Mouse (Mus musculus): Measurements from ENCODE around the gene Aifm1. TPM values are rescaled to one million over a fixed set of nuclear protein-coding genes. Genes with fewer than 3 reads are reported as not detected.
A peak's percentile ranks its signal among the peaks of the same experiment; 100 is the strongest.

Gene Aifm1
- polyA plus RNA-seq (2016; fragmentation: Nextera tagmentation; extraction: Ambion mirVana) = 58.1 and 60.1 TPM in 2 replicates

DNA sequence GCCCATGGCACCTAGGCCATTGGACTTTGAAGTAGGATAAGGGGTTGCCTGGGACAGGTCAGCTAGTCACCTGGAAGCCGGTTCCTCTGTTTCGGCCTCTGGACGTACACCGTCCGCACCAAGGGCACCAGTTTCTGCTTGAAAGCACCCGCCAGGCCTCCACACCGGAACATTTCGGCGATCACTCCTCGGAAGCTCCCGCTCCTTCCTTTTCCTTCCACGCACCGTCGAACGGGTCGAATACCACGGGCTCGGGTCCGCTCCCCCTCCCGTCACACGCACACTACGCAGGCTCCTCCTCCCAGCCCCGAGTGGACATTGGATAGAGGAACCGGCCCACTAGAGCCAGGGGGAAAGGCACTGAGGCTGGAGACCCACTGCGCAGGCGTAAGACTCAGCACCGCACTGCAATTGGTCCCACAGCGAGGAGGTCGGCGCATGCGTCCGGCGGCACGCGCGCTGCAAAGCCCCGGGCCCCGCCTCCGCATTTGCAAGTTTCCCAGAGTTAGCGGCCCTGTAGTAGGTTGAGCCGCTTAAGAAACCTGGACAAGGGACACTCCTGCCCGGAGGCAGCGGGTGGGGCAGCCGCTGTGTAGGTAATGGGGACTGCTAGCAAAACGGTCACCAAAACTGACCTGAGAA lies at the start of gene Aifm1:
TSS of gene Aifm1 (minus strand) at position 398 of the 642 bp plus-strand sequence.
- ATAC-seq (ENCODE audit: low FRiP score) = peak; percentile 99
- Histone ChIP-seq H3K4me2 (replicated peaks) (peak within 1 kb of the TSS; percentile 53), H3K36me3 (no peaks in the 10 kb centered on the region), H3K4me3 (peak within 1 kb of the TSS; percentile 51), H3K4me1 (peaks cover 7% of the 10 kb centered on the region), H3K27ac (no peak within 1 kb of the TSS), H3K9ac (peak within 1 kb of the TSS; percentile 65), H3K27me3 (no peaks in the 10 kb centered on the region), H3K9me3 (replicated peaks) (no peaks in the 10 kb centered on the region)
- WGBS = 21% methylated on average over 44 of the region's 45 CpGs

DNA sequence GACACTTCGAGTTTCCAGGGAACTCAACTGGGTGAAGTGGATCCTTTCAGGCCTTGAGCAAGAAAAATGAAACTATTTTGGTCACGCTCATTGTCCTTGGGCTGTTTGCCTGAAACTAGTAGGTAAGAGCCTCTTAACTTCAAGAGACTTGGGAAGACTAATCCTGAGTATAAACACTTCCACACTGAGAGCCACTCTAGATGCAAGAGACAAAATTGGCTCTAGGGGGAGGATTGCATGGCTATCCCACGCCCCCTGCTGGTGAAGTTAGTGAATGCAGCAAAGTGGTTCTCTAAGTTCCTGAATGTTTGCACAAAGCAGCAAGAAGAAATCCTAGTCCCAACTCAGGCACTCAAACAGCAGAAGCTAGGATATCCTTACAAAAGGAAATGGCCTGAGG lies 18.8 kb upstream of the Aifm1 start:
- no peaks in the 10 kb centered on the region for H3K36me3 ChIP-seq
- H3K4me2 ChIP-seq (replicated peaks) = no peak overlapping the region
- H3K4me3 ChIP-seq = no peak overlapping the region
- no peak overlapping the region for H3K9ac ChIP-seq
- 42% methylated on average over 3 of the region's 3 CpGs for WGBS
- no peaks in the 10 kb centered on the region for H3K27me3 ChIP-seq
- no peaks in the 10 kb centered on the region for H3K4me1 ChIP-seq
- no peak overlapping the region for H3K27ac ChIP-seq
- H3K9me3 ChIP-seq (replicated peaks) = no peaks in the 10 kb centered on the region
- ATAC-seq (ENCODE audit: low FRiP score) = no peak

DNA sequence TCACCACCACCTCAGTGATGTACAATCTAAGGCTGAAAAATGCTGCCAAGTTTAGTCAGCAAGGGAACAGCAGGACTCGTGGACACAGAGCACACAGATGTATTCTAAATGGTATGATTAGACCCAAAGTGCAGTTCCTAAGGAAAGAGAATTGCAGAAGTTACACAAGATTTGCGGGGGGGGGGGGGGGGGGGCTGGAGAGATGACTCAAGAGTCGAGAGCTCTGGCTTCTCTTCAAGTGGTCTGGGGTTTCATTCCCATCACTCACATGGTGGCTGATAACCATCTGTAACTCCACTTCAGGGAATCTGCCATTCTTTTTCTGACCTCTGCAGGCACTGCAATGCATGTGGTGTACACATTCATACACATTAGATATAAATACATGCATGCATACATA lies 13.1 kb upstream of the Aifm1 start:
- no peaks in the 10 kb centered on the region for H3K9me3 ChIP-seq (replicated peaks)
- no peaks in the 10 kb centered on the region for H3K27me3 ChIP-seq
- no peak overlapping the region for H3K9ac ChIP-seq
- no peak overlapping the region for H3K27ac ChIP-seq
- no peaks in the 10 kb centered on the region for H3K36me3 ChIP-seq
- no peak for ATAC-seq (ENCODE audit: low FRiP score)
- H3K4me3 ChIP-seq = no peak overlapping the region
- no peak overlapping the region for H3K4me2 ChIP-seq (replicated peaks)
- H3K4me1 ChIP-seq = peaks cover 9% of the 10 kb centered on the region; the same call in 1 of the 2 replicates
- 89% methylated on average over 1 of the region's 3 CpGs for WGBS

DNA sequence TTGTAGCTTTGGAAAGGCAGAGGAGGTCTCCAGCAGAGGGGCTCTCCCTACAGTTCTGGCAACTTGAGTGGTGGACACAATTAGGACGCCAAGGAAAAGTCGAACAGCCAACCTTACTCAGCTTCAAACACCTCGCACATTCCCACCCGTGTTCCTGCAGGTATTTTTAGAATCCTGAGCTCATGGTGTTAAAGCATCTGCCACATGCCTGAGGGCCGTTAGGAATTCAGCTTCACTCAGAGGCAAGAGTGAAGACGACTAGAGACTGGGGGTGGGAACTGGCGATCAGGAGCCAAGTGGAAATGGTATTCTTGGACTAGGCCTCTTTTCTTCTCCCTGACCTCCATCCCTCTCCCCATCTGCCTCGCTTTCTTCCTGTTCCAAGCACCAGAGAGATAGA lies 12.5 kb upstream of the Aifm1 start:
- H3K4me1 ChIP-seq = peaks cover 9% of the 10 kb centered on the region; the same call in 1 of the 2 replicates
- no peak overlapping the region for H3K9ac ChIP-seq
- no peak overlapping the region for H3K4me2 ChIP-seq (replicated peaks)
- H3K9me3 ChIP-seq (replicated peaks) = no peaks in the 10 kb centered on the region
- no peak overlapping the region for H3K27ac ChIP-seq
- no peak for ATAC-seq (ENCODE audit: low FRiP score)
- no peaks in the 10 kb centered on the region for H3K36me3 ChIP-seq
- WGBS = 66% methylated on average over 8 of the region's 8 CpGs
- H3K4me3 ChIP-seq = no peak overlapping the region
- no peaks in the 10 kb centered on the region for H3K27me3 ChIP-seq

DNA sequence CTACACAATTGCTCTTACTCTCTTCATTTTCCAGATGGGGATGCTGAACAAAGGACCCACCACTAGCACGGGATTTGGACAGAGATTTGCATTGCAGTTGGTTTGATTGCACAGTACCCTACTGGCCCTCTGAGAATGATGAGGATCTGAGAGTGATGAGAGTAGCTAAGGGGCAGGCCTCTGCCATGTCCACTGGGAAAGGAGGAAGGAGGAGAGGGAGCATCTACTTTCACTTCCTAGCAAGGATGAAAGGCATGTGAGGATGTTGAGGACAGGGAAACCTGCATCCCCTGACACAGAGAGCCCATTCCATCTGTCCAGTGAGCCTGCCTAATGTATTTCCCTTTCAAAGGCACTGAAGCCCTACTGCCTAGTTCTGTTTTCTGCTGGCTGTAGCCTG lies 12.0 kb upstream of the Aifm1 start:
- 68% methylated on average over 1 of the region's 1 CpGs for WGBS
- no peak overlapping the region for H3K9ac ChIP-seq
- H3K4me2 ChIP-seq (replicated peaks) = no peak overlapping the region
- no peaks in the 10 kb centered on the region for H3K27me3 ChIP-seq
- no peaks in the 10 kb centered on the region for H3K36me3 ChIP-seq
- H3K4me3 ChIP-seq = no peak overlapping the region
- H3K27ac ChIP-seq = no peak overlapping the region
- no peaks in the 10 kb centered on the region for H3K9me3 ChIP-seq (replicated peaks)
- ATAC-seq (ENCODE audit: low FRiP score) = no peak
- peaks cover 9% of the 10 kb centered on the region; the same call in 1 of the 2 replicates for H3K4me1 ChIP-seq

DNA sequence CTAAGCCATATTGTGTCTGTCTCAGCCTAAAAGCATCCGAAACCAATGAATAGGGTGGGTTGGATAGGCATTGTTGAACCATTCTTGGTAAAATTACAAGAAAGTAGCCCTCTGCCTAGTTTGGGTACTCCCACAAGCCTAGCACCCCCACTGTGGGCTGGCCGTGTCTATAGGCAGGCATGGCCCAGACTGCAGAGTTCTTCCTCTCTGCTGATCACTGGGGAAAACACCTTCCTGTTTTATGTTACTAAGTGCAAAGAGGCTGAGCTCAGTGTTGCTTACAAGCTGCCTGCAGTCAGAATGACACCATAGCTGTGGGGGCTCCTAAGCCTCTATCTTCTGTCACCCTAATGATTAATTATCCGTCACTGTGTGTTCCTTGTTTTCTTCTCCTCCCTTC lies 10.1 kb upstream of the Aifm1 start:
- Histone ChIP-seq H3K4me2 (replicated peaks) (peak overlapping the region; percentile 22; the same call in 1 of the 2 replicates), H3K27me3 (no peaks in the 10 kb centered on the region), H3K9me3 (replicated peaks) (no peaks in the 10 kb centered on the region), H3K36me3 (no peaks in the 10 kb centered on the region), H3K9ac (no peak overlapping the region), H3K27ac (no peak overlapping the region), H3K4me1 (peaks cover 9% of the 10 kb centered on the region; the same call in 1 of the 2 replicates), H3K4me3 (no peak overlapping the region)
- WGBS = 66% methylated on average over 3 of the region's 3 CpGs
- no peak for ATAC-seq (ENCODE audit: low FRiP score)

DNA sequence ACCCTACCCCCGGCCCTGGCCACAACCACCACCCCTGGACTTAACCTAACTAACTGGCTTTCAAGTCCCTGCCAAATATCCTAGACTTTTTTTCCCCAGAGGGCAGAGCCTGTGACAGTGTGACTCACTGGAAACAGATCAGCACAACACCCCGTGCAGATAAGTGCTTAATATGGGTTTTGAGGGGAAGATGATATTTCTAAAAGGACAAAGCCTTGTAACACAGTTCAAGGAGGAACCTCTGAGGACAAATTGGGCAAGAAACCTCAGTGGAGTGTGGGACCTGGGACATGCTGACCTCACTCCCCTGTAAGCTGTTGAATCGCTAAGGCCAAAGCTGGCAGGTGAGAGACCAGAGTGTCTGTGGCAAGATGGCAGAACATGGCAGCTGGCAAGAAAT lies 8.3 kb upstream of the Aifm1 start:
- Histone ChIP-seq H3K4me2 (replicated peaks) (peak overlapping the region; percentile 67), H3K9me3 (replicated peaks) (no peaks in the 10 kb centered on the region), H3K4me1 (peaks cover 9% of the 10 kb centered on the region; the same call in 1 of the 2 replicates), H3K36me3 (no peaks in the 10 kb centered on the region), H3K27ac (no peak overlapping the region), H3K9ac (no peak overlapping the region), H3K27me3 (no peaks in the 10 kb centered on the region), H3K4me3 (no peak overlapping the region)
- no peak for ATAC-seq (ENCODE audit: low FRiP score)
- 84% methylated on average over 3 of the region's 3 CpGs for WGBS

DNA sequence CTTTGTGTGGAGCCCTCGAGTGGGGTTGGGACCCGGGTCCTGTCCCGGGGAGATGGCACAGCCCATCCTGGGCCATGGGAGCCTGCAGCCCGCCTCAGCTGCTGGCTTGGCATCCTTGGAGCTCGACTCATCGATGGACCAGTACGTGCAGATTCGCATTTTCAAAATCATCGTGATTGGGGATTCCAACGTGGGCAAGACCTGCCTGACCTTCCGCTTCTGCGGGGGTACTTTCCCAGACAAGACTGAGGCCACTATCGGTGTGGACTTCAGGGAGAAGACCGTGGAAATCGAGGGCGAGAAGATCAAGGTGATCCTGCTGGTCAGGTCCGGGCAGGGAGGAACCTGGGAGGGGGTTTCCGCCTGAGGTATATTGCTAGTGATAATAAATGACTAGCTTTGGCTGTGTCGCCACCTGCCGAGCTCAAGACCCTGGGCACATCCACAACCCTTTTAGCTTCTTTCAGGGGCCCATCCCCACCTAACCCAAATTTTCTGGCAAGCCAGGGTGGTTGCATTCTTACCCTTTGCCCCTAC lies 6.3 kb upstream of the Aifm1 start:
- Histone ChIP-seq H3K36me3 (no peaks in the 10 kb centered on the region), H3K4me3 (peak overlapping the region; percentile 50), H3K4me1 (peaks cover 9% of the 10 kb centered on the region; the same call in 1 of the 2 replicates), H3K4me2 (replicated peaks) (peak overlapping the region; percentile 67), H3K9ac (peak overlapping the region; percentile 68), H3K9me3 (replicated peaks) (no peaks in the 10 kb centered on the region), H3K27ac (peak overlapping the region; percentile 92), H3K27me3 (no peaks in the 10 kb centered on the region)
- WGBS = 31% methylated on average over 20 of the region's 20 CpGs
- no peak for ATAC-seq (ENCODE audit: low FRiP score)

DNA sequence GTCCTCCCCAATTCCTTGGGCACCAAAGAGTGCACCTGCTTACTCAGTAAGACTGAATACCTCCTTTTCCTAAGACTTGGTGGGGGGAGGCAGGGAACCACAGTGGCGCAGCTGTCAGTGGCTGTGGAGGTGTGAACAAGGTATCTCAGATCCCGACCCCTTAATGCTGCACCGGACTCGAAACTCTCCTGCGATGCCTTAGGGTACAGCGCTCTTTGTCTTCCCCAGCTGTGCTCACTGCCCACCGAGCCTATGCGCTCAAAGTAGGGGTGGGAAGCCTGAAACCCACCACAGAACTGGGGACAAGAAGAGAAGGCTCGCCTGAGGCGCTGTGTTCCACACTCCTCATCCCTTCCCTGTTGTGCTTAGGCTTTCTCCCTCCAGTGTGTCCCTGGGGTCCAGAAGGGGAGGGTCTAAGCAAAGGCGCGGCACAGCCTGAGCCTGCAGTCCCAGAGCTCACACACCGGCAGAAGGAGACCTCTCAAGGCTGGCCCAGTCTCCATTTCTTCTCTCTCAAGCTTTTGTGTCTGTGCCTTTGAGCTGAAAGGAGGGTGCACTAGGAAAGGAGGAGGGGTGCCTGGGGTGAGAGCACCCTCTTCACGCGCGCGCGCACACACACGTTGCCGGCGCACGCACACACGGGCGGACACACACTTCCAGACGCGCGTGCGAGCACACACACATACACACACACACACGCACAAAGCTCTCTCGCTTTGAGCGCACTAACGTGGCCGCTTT lies 5.6 kb upstream of the Aifm1 start, which contains the start of gene Rab33a:
TSS of gene Rab33a (plus strand) at position 478 of the 741 bp plus-strand sequence.
- no peaks in the 10 kb centered on the region for H3K27me3 ChIP-seq
- H3K4me1 ChIP-seq = peaks cover 9% of the 10 kb centered on the region; the same call in 1 of the 2 replicates
- WGBS = 17% methylated on average over 33 of the region's 33 CpGs
- peak within 1 kb of the TSS; percentile 67 for H3K4me2 ChIP-seq (replicated peaks)
- H3K9me3 ChIP-seq (replicated peaks) = no peaks in the 10 kb centered on the region
- ATAC-seq (ENCODE audit: low FRiP score) = peak; percentile 86
- peak within 1 kb of the TSS; percentile 68 for H3K9ac ChIP-seq
- H3K36me3 ChIP-seq = no peaks in the 10 kb centered on the region
- H3K27ac ChIP-seq = peak within 1 kb of the TSS; percentile 92
- H3K4me3 ChIP-seq = peak within 1 kb of the TSS; percentile 50

DNA sequence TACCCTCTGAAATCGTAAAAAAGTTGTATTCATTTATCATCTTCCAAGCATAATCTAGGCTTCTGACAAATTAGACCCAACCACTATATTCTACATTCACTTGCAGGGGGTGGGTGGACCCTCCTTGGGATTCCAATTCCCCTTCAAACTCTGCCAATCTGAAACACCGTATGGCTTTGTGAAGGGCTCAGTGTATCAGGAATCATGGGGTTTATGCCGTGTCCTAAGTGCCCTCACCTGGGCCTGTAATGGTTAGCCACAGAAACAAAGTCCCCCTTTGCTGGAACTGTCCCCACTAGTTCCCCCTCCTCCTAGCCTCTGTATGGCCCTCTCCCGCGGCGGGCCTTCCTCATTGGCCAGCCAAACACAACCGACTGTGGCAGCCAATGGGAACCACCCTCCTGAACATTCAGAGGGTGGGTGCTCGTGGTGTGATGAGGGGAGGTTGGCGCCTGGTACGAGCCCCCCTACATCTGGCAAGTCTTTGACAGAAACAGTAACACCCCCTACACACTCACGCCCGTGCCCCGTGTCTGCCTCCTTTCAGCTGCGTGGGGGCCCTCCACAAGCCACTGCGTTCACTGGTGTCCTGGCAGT lies 4.9 kb upstream of the Aifm1 start:
- WGBS = 32% methylated on average over 15 of the region's 15 CpGs
- H3K27ac ChIP-seq = peak overlapping the region; percentile 92
- H3K9me3 ChIP-seq (replicated peaks) = no peaks in the 10 kb centered on the region
- peak overlapping the region; percentile 67 for H3K4me2 ChIP-seq (replicated peaks)
- H3K9ac ChIP-seq = peak overlapping the region; percentile 68
- peak overlapping the region; percentile 50 for H3K4me3 ChIP-seq
- H3K36me3 ChIP-seq = no peaks in the 10 kb centered on the region
- no peaks in the 10 kb centered on the region for H3K27me3 ChIP-seq
- H3K4me1 ChIP-seq = peaks cover 9% of the 10 kb centered on the region; the same call in 1 of the 2 replicates
- ATAC-seq (ENCODE audit: low FRiP score) = peak; percentile 94

DNA sequence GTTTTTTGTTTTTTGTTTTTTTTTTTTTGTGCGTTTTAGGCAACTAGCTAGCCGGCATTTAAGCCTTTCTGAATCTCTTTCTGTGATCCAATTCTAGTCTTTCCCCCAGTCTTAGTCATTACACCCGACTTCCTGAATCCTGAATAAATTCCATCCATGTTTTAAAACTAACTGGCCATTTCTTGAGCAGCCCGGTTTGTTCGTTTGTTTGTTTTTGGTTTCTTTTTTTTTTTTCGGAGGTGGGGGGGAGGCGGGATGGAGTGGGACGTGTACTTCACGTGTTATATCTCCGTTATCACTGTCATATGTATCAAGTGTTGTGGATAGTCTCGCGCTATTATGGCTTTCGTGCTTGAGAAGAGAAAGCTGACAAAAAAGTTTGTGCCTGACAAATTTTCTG lies 461 bp upstream of the Aifm1 start:
- ATAC-seq (ENCODE audit: low FRiP score) = no peak
- Histone ChIP-seq H3K4me2 (replicated peaks) (peak overlapping the region; percentile 53), H3K27me3 (no peaks in the 10 kb centered on the region), H3K36me3 (no peaks in the 10 kb centered on the region), H3K9ac (no peak overlapping the region), H3K4me3 (peak overlapping the region; percentile 51), H3K4me1 (peaks cover 7% of the 10 kb centered on the region), H3K9me3 (replicated peaks) (no peaks in the 10 kb centered on the region), H3K27ac (no peak overlapping the region)
- 26% methylated on average over 13 of the region's 13 CpGs for WGBS

DNA sequence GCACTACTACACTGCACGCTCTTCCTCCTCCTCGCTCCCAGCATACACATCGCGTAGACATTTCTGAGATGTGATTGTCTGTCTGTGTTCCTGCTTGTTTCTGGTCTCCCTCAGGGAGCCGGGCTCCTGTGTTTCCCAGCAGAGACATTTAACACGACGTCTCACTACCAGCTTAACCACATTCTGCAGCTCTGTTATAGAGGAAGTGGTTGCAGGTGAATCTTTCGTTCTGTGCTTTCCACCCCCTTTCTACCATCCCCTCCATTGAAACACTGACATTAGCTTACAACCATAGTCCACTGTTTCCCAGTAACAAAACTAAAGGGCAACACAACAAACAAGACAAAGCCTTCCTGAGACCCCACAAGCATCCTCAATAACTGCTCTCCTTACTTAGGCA lies 19.6 kb downstream of the Aifm1 start:
- no peak for ATAC-seq (ENCODE audit: low FRiP score)
- Histone ChIP-seq H3K4me2 (replicated peaks) (no peak overlapping the region), H3K4me3 (no peak overlapping the region), H3K9ac (no peak overlapping the region), H3K27me3 (no peaks in the 10 kb centered on the region), H3K9me3 (replicated peaks) (no peaks in the 10 kb centered on the region), H3K36me3 (0 out of 2 replicates have a peak, but pooled peaks cover 15% of the 10 kb centered on the region), H3K27ac (no peak overlapping the region), H3K4me1 (no peaks in the 10 kb centered on the region)
- 87% methylated on average over 8 of the region's 8 CpGs for WGBS

Measured in hindbrain, embryonic 12.5 days (tissue).